Mouse (Mus musculus): ENCODE data around the gene Sdsl. TPM values are rescaled to one million over a fixed set of nuclear protein-coding genes. Genes with fewer than 3 reads are reported as not detected.
A peak's percentile ranks its signal among the peaks of the same experiment; 100 is the strongest.

Sdsl gene
- polyA plus RNA-seq, 1 experiment from 2014 or later = 15.8 TPM

DNA sequence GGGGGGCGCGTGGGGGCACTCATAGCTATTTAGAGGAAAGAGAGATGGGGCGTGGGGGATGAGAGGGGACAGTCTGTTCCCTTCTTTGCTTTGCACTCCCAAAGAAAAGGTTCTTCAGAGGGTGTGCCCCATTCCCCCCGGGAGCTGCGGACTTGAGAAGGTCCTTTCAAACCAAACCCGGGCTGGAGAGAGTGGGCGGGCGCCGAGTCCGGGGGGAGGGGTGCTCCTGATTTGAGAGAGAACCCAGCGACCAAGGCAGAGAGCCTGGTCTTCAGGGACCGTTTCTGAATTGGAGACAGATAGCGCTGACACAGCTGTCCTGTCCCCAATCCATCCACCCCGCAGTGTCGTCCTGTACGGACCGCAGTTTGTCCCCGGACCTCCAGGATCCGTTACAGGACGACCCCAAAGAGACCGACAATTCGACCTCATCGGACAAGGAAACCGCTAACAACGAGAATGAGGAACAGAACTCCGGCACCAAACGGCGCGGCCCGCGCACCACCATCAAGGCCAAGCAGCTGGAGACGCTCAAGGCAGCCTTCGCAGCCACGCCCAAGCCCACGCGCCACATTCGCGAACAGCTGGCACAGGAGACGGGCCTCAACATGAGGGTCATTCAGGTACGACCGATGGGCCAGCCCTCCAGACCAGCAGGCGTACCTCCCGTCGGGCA is 37.5 kb downstream of the Sdsl start:
- H3K4me2 ChIP-seq = peak overlapping the region; percentile 76; the same call in 1 of the 2 replicates
- no peak overlapping the region for H3K9ac ChIP-seq
- H3K9me3 ChIP-seq (replicated peaks) = no peaks in the 10 kb centered on the region
- no peak for ATAC-seq (replicated peaks; ENCODE audit: insufficient number of reproducible peaks, insufficient read depth, low FRiP score, low read depth)
- under 1% methylated on average over 44 of the region's 44 CpGs for WGBS
- peaks cover 100% of the 10 kb centered on the region for H3K27me3 ChIP-seq
- H3K4me3 ChIP-seq = peak overlapping the region; percentile 48; the same call in 1 of the 2 replicates
- H3K4me1 ChIP-seq (replicated peaks) = peaks cover 33% of the 10 kb centered on the region
- no peaks in the 10 kb centered on the region for H3K36me3 ChIP-seq
- H3K27ac ChIP-seq = no peak overlapping the region

DNA sequence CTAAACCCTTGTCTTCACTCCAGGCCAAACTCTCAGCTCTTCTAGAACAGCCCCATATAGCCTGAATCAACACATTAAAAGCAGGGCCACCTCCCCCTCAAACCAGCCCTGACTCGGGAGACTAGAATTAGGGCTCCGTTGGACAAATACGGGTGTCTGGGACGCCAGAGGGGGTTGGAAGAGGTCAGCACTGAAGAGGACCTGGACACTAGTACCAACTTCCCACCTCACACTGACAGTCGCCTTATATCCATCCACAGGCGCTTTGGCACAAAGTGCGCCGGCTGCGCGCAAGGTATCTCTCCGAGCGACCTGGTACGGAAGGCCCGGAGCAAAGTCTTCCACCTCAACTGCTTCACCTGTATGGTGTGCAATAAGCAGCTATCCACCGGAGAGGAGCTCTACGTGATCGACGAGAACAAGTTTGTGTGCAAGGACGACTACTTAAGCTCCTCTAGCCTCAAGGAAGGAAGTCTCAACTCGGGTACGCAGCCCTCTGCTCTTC is 38.3 kb downstream of the Sdsl start:
- Histone ChIP-seq H3K27ac (no peak overlapping the region), H3K4me2 (no peak overlapping the region), H3K4me3 (no peak overlapping the region), H3K9me3 (replicated peaks) (no peaks in the 10 kb centered on the region), H3K27me3 (peaks cover 100% of the 10 kb centered on the region), H3K4me1 (replicated peaks) (peaks cover 25% of the 10 kb centered on the region), H3K36me3 (no peaks in the 10 kb centered on the region), H3K9ac (no peak overlapping the region)
- ATAC-seq (replicated peaks; ENCODE audit: insufficient number of reproducible peaks, insufficient read depth, low FRiP score, low read depth) = no peak
- WGBS = 5% methylated on average over 21 of the region's 21 CpGs

DNA sequence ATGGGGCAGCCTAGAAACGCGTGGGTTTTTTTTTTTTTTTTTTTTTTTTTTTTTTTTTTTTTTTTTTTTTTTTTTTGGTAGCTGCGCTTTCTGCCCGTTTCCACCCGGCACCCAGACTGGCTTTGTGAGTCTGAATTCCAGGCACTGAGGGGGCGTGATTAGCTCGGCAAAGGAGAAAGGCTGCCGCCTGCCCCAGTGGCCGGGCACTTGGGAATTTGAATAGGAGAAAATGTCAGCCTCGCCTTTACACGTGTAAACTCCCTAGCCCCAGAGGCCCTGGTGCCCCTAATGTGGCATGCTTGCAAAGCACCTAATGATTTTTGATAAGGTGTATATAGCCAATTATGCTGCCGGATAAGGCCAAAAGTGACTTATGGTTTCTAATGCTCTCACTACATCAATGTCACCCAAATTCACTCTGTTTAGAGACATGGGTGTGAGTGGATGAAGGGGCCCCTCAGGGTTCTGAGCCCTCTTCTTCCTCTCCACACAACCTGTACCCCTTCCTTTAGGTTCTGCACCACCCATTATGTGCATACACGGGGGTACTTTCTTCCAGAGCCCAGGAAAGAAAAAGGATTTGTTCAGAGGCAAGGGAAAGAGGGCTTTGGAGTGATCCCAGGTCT is 39.4 kb downstream of the Sdsl start:
- Histone ChIP-seq H3K4me2 (no peak overlapping the region), H3K4me3 (no peak overlapping the region), H3K36me3 (no peaks in the 10 kb centered on the region), H3K4me1 (replicated peaks) (peaks cover 20% of the 10 kb centered on the region), H3K9ac (no peak overlapping the region), H3K27me3 (peaks cover 99% of the 10 kb centered on the region), H3K9me3 (replicated peaks) (no peaks in the 10 kb centered on the region), H3K27ac (no peak overlapping the region)
- WGBS = 2% methylated on average over 13 of the region's 13 CpGs
- ATAC-seq (replicated peaks; ENCODE audit: insufficient number of reproducible peaks, insufficient read depth, low FRiP score, low read depth) = no peak

DNA sequence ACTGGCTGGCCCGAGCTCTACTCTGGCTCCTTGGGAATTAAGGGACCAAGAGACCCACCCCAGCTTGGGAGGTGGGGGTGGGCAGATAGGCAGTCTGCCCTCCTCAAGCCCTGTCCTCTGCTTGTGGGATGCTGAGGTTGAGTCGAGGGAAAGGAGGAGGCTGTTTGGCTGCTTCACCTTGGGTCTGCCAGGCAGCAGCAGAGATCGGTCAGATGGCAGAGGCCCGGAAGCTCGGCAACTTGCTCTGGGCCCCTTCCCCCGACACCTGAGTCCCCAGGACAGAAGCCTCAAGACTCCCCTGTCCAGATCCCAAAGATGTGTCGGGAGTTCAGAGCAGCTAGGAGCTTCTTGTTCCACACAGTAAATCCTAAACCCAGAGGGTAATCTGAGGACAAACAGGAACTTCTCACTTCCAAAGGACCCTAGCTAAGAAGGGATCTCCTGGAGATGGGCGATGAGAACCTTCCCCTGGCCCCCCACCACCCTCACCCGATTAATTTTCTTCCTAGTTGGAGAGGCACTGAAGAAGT is 40.1 kb downstream of the Sdsl start:
- no peak overlapping the region for H3K27ac ChIP-seq
- no peak overlapping the region for H3K4me3 ChIP-seq
- no peaks in the 10 kb centered on the region for H3K36me3 ChIP-seq
- no peak overlapping the region for H3K4me2 ChIP-seq
- H3K27me3 ChIP-seq = peaks cover 99% of the 10 kb centered on the region
- peaks cover 15% of the 10 kb centered on the region; the same call in 1 of the 2 replicates for H3K4me1 ChIP-seq (replicated peaks)
- ATAC-seq (replicated peaks; ENCODE audit: insufficient number of reproducible peaks, insufficient read depth, low FRiP score, low read depth) = no peak
- no peak overlapping the region for H3K9ac ChIP-seq
- WGBS = 3% methylated on average over 9 of the region's 9 CpGs
- H3K9me3 ChIP-seq (replicated peaks) = no peaks in the 10 kb centered on the region

DNA sequence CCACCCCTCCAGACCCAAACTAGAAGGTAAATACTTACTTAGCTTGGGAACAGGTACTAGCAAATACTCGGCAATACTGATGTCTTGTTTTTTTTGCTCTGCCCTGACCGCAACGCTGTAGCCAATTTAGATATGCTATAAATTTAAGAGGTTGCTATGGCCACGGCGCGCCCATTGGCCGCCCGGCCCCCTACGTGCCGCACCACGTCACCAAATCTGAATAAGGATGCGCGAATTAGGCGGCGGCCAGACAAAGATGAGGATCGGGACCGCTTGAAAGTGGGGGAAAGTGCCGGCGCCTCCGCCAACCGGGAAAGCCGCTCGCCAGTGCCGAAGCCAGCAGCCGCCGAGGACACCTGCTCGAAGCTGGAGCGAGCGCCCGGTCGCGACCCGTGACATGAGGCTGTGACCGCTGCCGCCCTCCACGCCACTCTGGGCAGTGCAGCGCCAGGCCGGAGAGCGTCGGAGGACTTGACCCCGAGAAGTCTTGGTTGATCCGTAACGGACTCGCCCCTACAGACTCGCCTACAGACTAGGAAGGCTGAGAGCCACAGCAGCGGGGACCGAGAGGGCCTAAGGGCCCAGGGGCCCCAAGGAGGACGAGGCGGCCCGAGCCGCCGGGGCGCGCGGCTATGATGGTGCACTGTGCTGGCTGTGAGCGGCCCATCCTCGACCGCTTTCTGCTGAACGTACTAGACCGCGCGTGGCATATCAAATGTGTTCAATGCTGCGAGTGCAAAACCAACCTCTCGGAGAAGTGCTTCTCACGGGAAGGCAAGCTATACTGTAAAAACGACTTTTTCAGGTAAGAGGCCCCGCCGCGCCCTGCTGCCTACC is 40.7 kb downstream of the Sdsl start, which contains the start of gene Lhx5:
TSS of gene Lhx5 (plus strand) at position 51 of the 837 bp plus-strand sequence.
- Histone ChIP-seq H3K4me3 (peak within 1 kb of the TSS; percentile 20; the same call in 1 of the 2 replicates), H3K4me2 (0 out of 2 replicates have a peak within 1 kb of the TSS, but pooled peaks have one; percentile 21)

DNA sequence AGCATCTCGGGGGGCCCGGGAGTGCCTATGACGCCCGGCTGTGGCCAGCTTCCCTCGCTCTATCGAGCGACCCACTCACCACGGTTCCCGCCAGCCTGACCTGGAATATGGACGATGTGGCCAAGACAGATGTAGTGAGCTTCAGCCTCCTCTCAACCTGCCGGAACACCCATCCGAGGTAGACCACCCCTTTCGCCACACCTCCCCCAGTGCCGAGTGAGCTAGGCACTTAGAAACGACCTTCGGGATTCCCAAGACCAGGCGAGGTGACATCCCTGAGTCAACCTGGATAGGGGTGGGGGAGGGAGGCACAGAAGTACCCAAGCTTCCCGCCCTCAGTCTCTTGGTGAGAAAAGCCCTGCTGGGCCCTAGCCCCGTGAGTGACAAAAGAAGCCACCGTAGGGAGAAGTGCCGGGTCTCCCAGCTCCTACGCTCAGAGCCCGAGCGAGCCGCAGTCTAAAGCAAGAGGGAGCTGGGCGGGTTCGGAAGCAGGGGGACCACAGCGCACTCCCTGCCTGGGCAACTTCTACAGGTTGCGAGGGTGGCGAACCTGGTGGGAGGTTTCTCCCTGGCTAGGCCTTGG is 41.5 kb downstream of the Sdsl start:
- no peak for ATAC-seq (replicated peaks; ENCODE audit: insufficient number of reproducible peaks, insufficient read depth, low FRiP score, low read depth)
- no peaks in the 10 kb centered on the region for H3K36me3 ChIP-seq
- H3K9me3 ChIP-seq (replicated peaks) = no peaks in the 10 kb centered on the region
- H3K4me2 ChIP-seq = no peak overlapping the region
- WGBS = 2% methylated on average over 30 of the region's 30 CpGs
- H3K27ac ChIP-seq = no peak overlapping the region
- no peak overlapping the region for H3K9ac ChIP-seq
- peaks cover 12% of the 10 kb centered on the region; the same call in 1 of the 2 replicates for H3K4me1 ChIP-seq (replicated peaks)
- no peak overlapping the region for H3K4me3 ChIP-seq
- H3K27me3 ChIP-seq = peaks cover 99% of the 10 kb centered on the region

More for the DNA sequence above, 40.7 kb downstream of the Sdsl start, which contains the start of gene Lhx5:
- Histone ChIP-seq H3K36me3 (no peaks in the 10 kb centered on the region), H3K4me1 (replicated peaks) (peaks cover 15% of the 10 kb centered on the region; the same call in 1 of the 2 replicates), H3K9me3 (replicated peaks) (no peaks in the 10 kb centered on the region), H3K9ac (no peak within 1 kb of the TSS), H3K27ac (no peak within 1 kb of the TSS), H3K27me3 (peaks cover 99% of the 10 kb centered on the region)
- WGBS = 1% methylated on average over 69 of the region's 69 CpGs
- no peak for ATAC-seq (replicated peaks; ENCODE audit: insufficient number of reproducible peaks, insufficient read depth, low FRiP score, low read depth)

DNA sequence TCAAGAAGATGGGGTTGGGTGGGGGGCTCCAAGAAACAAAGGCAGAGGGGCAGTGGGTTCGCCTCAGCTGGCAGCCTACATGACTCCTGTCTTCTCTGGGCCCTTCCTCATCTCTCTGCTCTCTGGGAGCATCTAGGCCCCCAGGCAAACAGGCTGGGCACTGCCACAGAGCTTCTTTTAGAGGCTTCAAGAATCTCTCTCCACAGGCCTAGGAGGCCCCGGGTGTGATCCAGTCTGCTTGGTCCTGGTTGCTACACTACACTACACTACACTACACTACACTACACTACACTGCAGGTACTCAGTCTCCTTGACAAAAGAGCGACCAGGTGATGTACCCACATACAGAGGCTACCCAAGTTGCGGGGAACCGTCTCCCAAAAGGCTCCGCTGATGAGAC is 42.9 kb downstream of the Sdsl start:
- no peak overlapping the region for H3K27ac ChIP-seq
- ATAC-seq (replicated peaks; ENCODE audit: insufficient number of reproducible peaks, insufficient read depth, low FRiP score, low read depth) = no peak
- peaks cover 5% of the 10 kb centered on the region; the same call in 1 of the 2 replicates for H3K4me1 ChIP-seq (replicated peaks)
- no peaks in the 10 kb centered on the region for H3K36me3 ChIP-seq
- no peak overlapping the region for H3K4me2 ChIP-seq
- H3K27me3 ChIP-seq = peaks cover 97% of the 10 kb centered on the region
- no peaks in the 10 kb centered on the region for H3K9me3 ChIP-seq (replicated peaks)
- H3K9ac ChIP-seq = no peak overlapping the region
- no peak overlapping the region for H3K4me3 ChIP-seq
- 5% methylated on average over 6 of the region's 6 CpGs for WGBS

DNA sequence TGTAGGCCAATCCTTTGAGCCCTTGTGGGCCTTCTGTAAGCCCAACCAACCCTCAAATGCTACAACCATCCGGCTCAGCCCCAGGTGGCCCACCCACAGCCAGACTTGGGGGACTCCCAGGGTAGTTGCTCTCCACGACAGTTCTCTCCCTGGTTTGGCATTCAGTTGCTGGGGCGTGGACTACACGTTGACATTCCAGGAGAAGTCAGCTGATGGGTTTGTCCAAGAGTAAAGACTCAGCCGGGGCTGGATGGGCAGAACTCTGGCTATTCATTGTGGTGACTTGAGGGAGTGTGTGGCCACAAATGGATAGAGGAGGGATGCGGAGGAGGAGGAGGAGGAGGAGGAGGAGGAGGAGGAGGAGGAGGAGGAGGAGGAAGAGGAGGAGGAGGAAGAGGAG is 43.6 kb downstream of the Sdsl start:
- Histone ChIP-seq H3K9ac (no peak overlapping the region), H3K27ac (no peak overlapping the region), H3K4me2 (no peak overlapping the region), H3K9me3 (replicated peaks) (no peaks in the 10 kb centered on the region), H3K4me1 (replicated peaks) (peaks cover 5% of the 10 kb centered on the region; the same call in 1 of the 2 replicates), H3K36me3 (no peaks in the 10 kb centered on the region), H3K27me3 (peaks cover 97% of the 10 kb centered on the region), H3K4me3 (no peak overlapping the region)
- 3% methylated on average over 5 of the region's 6 CpGs for WGBS
- no peak for ATAC-seq (replicated peaks; ENCODE audit: insufficient number of reproducible peaks, insufficient read depth, low FRiP score, low read depth)

DNA sequence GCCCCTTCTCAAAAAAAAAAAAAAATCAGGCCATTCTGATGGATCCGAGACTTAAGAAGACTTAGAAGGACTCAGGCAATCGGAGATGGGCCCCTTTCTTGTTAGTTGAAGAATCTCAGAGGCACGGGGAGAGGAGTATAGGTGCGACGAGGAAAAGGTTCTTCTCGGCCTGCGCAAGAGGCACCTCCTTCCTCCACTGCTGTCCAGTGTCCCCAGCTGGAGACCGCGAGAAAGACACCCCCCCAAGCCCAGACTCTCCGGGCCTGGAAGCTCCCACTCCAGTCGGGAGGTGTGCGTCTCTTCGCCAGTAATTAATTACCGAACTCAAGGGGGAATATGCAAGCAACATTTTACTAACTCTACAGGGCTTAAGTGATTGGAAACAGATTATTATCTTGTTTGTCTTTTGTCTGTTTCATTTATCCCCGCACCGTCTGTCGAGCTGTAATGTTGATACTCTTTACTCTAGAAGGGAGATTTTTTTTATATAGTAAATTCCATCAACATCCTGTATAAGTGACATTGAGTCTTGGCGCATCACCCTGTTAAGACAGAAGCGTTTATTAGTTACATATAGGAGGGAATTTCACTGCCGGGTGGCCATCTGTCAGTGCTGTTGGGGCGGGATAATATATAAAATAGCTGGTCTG is 44.3 kb downstream of the Sdsl start:
- ATAC-seq (replicated peaks; ENCODE audit: insufficient number of reproducible peaks, insufficient read depth, low FRiP score, low read depth) = no peak
- no peaks in the 10 kb centered on the region for H3K9me3 ChIP-seq (replicated peaks)
- 2% methylated on average over 21 of the region's 21 CpGs for WGBS
- H3K4me3 ChIP-seq = no peak overlapping the region
- H3K9ac ChIP-seq = no peak overlapping the region
- no peak overlapping the region for H3K27ac ChIP-seq
- H3K4me2 ChIP-seq = no peak overlapping the region
- H3K4me1 ChIP-seq (replicated peaks) = peaks cover 5% of the 10 kb centered on the region; the same call in 1 of the 2 replicates
- H3K36me3 ChIP-seq = no peaks in the 10 kb centered on the region
- H3K27me3 ChIP-seq = peaks cover 97% of the 10 kb centered on the region

DNA sequence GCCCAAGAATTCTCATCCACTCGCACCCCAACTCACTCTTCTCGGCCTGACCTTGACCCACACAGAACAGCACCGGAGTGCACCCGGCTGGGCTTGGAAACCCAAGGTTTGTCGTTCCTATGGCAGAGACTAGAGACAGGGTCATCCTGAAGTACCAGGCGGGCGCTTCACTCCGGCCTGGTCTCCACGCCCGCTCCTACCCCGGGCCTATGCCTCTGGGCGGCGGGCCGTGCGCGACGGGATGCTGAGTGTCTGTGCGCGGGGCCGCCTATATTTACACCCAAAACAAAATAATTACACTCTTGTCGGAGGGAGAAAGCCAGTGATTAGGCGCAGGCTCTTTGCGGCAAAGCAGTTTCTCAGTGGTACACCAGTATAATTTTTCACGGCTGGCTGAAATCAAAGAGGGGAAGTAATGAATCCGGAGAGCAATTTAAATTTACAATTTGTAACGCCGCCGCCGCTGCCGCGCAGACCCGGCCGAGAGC is 45.1 kb downstream of the Sdsl start:
- Histone ChIP-seq H3K27ac (no peak overlapping the region), H3K4me2 (no peak overlapping the region), H3K27me3 (peaks cover 97% of the 10 kb centered on the region), H3K4me1 (replicated peaks) (peaks cover 5% of the 10 kb centered on the region; the same call in 1 of the 2 replicates), H3K36me3 (no peaks in the 10 kb centered on the region), H3K9ac (no peak overlapping the region), H3K9me3 (replicated peaks) (no peaks in the 10 kb centered on the region), H3K4me3 (no peak overlapping the region)
- 1% methylated on average over 33 of the region's 33 CpGs for WGBS
- no peak for ATAC-seq (replicated peaks; ENCODE audit: insufficient number of reproducible peaks, insufficient read depth, low FRiP score, low read depth)
